Mouse (Mus musculus): ENCODE results near the gene Cacnb3. TPM values are rescaled to one million over a fixed set of nuclear protein-coding genes. Genes with fewer than 3 reads are reported as not detected.

Cacnb3 gene
- total RNA-seq, 2 experiments from 2014 or later, result not detected

DNA sequence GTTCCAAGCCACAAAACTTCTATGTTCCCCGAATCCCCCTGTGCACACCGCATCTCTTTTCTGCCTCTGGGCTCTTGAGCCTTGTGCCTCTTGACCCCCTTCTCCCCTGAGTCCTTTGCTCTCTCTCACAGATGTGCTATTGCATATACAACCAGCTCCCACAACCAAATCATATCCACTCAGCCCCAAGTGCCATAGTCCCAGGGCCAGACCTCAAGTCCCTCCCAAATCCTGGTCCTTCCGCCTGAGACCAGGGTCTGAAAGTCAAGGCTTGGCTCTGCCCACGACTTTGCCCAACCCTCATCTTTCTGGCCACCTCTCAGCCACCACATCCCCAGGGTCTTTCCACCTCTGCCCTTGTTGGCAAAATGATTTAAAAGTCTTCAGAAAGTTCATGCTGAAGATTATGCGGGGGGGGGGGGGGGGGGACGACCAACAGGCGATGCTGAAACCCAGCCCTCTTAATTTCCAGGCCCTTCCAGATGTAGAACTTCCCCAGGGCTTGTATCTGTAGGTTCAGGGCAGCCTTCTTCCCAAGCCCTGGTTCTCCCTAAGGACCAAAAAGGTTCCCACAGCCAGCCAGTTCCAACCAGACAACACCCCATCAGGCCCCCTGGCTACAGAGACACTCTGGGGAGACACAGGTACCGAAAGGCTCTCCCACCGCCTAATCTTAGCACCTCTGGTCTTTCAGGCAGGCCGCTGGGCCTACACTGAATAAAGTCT is 22.4 kb upstream of the Cacnb3 start:
- no peak for ATAC-seq (replicated peaks; ENCODE audit: low FRiP score, poor library complexity, severe bottlenecking)

- peak; percentile 15; the same call in 1 of the 2 replicates for ATAC-seq (replicated peaks; ENCODE audit: low FRiP score, poor library complexity, severe bottlenecking)
Observed at GRCm38 (mm10) chr15:98608784-98609250, 21.8 kb upstream of the Cacnb3 start.

- peak; percentile 32; the same call in 1 of the 2 replicates for ATAC-seq (replicated peaks; ENCODE audit: low FRiP score, poor library complexity, severe bottlenecking)
Observed at GRCm38 (mm10) chr15:98609331-98610130, 21.1 kb upstream of the Cacnb3 start, which contains the start of gene Adcy6. TSS of gene Adcy6 (minus strand) at chr15:98610076.

GRCm38 (mm10) chr15:98610131-98610633 is 20.5 kb upstream of the Cacnb3 start:
- ATAC-seq (replicated peaks; ENCODE audit: low FRiP score, poor library complexity, severe bottlenecking), result no peak

DNA sequence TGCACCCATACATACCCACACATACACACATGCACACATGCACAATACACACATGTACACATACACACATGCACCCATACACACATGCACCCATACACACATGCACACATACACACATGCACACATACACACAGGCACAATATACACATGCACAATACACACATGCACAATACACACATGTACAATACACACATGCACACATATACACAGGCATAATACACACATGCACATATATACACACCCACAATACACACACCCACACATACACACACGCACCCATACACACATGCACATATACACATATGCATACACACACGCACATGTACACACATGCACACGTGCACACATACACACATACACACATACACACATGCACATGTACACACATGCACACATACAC is 18.4 kb upstream of the Cacnb3 start:
- no peak for ATAC-seq (replicated peaks; ENCODE audit: low FRiP score, poor library complexity, severe bottlenecking)

GRCm38 (mm10) chr15:98614551-98614950 is 16.1 kb upstream of the Cacnb3 start:
- ATAC-seq (replicated peaks; ENCODE audit: low FRiP score, poor library complexity, severe bottlenecking), result no peak

DNA sequence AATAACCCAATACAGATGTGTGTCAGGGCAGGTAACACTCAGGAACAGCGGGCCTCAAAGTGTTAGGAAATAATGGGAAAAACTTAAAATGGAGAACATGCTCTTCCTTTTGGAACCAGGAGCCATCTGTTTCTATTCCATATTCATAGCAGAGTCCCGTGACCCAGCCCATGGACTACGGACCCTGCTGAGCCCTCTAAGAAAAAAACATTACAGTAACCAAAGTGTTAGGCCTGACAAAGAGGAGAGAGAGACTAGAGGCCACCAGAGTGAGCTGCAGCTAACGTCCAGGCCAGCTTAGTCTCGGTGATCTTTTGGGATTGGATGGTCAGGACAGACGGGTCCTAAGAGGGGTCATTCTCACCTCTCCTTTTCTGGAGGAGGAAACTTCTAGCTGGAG is 15.7 kb upstream of the Cacnb3 start:
- no peak for ATAC-seq (replicated peaks; ENCODE audit: low FRiP score, poor library complexity, severe bottlenecking)

- no peak for ATAC-seq (replicated peaks; ENCODE audit: low FRiP score, poor library complexity, severe bottlenecking)
Observed at GRCm38 (mm10) chr15:98615751-98616150, 14.9 kb upstream of the Cacnb3 start.

GRCm38 (mm10) chr15:98616362-98617175 is 14.1 kb upstream of the Cacnb3 start:
- 0 out of 2 replicates have a peak, but pooled peaks have one; percentile 8 for ATAC-seq (replicated peaks; ENCODE audit: low FRiP score, poor library complexity, severe bottlenecking)

GRCm38 (mm10) chr15:98617176-98617537 is 13.5 kb upstream of the Cacnb3 start:
- ATAC-seq (replicated peaks; ENCODE audit: low FRiP score, poor library complexity, severe bottlenecking), result peak; percentile 75

DNA sequence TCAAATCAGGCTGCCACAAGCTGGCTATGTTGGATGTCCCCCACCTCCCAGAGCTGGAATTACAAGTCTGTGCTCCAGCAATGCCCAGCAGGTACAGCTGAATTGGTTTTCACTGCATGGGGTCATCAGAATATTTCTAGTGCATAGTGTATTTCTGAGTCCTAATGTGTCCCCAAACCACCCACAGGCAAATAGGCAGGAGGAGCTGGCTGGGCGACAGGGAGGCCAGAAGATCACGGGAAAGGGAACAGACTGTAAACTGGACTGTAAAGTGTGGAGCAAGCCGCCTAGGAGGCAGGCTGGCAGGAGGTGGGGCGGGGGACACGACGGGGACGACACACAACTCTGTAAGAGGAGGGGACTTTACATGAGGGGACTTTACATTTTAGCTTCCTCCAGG is 8.4 kb upstream of the Cacnb3 start:
- ATAC-seq (replicated peaks; ENCODE audit: low FRiP score, poor library complexity, severe bottlenecking), result no peak

- no peak for ATAC-seq (replicated peaks; ENCODE audit: low FRiP score, poor library complexity, severe bottlenecking)
Observed at GRCm38 (mm10) chr15:98622721-98623120, 7.9 kb upstream of the Cacnb3 start.

GRCm38 (mm10) chr15:98623361-98623821 is 7.2 kb upstream of the Cacnb3 start:
- ATAC-seq (replicated peaks; ENCODE audit: low FRiP score, poor library complexity, severe bottlenecking), result no peak

- ATAC-seq (replicated peaks; ENCODE audit: low FRiP score, poor library complexity, severe bottlenecking), result no peak
Observed at GRCm38 (mm10) chr15:98626078-98626477, 4.6 kb upstream of the Cacnb3 start.

DNA sequence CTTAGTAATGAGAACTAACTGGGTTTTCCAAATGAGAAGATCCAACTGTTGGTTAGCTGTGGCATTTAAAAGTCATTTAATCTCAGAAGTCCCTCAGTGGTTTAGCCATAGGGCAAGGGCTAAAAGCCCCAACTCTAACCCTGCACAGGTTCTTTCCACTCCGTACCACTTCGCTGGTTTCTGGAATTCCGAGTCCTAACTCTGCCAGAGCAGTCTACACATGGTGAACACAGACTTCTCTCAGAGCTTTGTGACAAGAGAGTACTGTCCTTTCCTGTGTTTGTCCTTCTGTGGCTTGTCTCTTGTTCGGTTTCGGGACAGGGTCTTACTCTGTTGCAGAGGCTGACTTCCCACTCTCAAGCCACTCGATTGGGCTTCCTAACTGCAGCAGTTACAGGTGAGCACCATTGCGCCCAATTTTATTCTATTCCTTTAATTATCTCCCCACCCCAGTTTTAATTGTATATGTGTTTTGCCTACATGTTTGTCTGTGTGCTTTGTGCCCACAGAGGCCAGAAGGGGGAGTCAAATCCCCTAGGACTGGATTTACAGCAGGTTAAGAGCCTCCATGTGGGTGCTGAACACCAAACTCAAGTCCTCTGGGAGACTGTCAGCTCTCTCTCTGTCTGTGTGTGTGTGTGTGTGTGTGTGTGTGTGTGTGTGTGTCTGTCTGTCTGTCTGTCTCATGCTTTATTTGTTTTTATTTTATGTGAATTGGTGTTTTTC is 4.0 kb upstream of the Cacnb3 start:
- ATAC-seq (replicated peaks; ENCODE audit: low FRiP score, poor library complexity, severe bottlenecking), result no peak

- no peak for ATAC-seq (replicated peaks; ENCODE audit: low FRiP score, poor library complexity, severe bottlenecking)
Observed at GRCm38 (mm10) chr15:98628589-98629254, 1.9 kb upstream of the Cacnb3 start.

DNA sequence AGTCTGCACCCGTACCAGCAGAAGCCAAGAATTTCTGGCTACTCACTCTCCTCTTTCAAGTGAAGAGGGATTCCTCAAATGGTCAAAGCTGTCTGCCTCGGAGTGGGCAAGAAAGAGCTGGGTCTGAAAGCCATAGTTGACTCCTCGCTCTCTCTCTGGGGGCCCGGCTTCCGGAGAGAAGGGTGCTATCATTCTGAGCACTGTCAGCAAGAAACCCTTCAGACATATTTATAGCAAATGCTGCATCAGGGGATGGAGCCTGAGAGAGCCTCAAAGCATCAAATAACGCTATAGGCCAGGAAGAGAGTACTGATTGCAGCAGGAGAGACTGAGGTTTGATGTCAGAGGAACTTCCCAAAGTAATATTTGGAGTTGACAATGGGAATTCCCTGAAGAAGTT is 1.2 kb upstream of the Cacnb3 start:
- ATAC-seq (replicated peaks; ENCODE audit: low FRiP score, poor library complexity, severe bottlenecking), result no peak

GRCm38 (mm10) chr15:98631493-98631892 is 853 bp downstream of the Cacnb3 start:
- ATAC-seq (replicated peaks; ENCODE audit: low FRiP score, poor library complexity, severe bottlenecking), result peak; percentile 71
